In the genomic region with DNA sequence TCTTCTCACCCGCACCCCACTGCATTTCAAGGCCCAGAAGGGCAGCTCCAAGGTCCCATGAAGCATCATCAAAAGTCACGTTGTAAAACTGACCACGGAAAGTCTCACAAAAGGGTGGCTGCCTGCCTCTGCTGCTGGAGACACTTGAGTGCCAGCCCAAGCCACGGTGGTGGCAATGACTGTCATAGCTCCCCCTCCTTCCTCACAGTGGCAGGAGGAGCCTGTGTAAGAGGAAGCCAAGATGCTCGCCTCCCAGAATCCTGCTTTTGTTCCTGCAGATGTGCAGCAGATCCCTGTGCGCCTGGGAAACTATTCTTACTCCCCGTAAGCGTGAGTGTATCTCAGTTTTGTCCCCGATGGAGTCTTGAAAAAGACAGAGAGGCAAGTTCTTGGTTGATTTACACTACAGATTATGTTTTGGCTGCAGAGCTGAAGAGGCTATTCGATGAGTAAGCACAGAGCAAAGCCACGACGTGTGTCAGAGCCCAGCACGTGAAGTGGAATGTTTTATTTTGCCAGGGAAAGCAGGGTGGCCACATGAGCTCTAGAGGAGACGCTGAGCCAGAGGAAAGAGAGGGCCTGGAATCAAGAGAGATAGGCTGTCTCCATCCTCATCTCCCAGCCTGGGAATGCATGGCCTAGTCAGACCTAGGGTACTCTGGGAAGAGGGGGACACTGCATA, we compare ENCODE assay signal across 19 mouse cellular contexts.
DNase-seq lines count a peak whose midpoint lies in the region; ATAC-seq and TF ChIP-seq lines count a peak whose summit lies in the region.
"Had no signal": no experiment of that assay in that cellular context is flagged by ENCODE, and none has a peak within 500 bp of the region (broad histone marks: within the 10 kb centered on the region; RNA-seq: fewer than 3 reads in every experiment).

No protein-coding gene starts in this region.

- H3K36me3 ChIP-seq in C2C12 (ENCODE audit: control insufficient read depth, insufficient read depth): peaks cover 29% of the 10 kb centered on the region
- H3K36me3 ChIP-seq: hindbrain, embryonic 15.5 days; kidney, embryonic 15.5 days had no signal

- H3K27me3 ChIP-seq in C2C12 (ENCODE audit: control insufficient read depth, insufficient read depth, insufficient read length): no peaks in the 10 kb centered on the region
- H3K27me3 ChIP-seq: hindbrain, embryonic 15.5 days; kidney, embryonic 15.5 days; limb, embryonic 13.5 days; neural tube, embryonic 13.5 days had no signal

- no peak overlapping the region for H3K4me3 ChIP-seq in C2C12 (ENCODE audit: insufficient read depth, poor library complexity, severe bottlenecking)
- H3K4me3 ChIP-seq: heart, embryonic 10.5 days; hindbrain, embryonic 15.5 days; kidney, embryonic 15.5 days; layer of hippocampus, adult 2 months; left cerebral cortex, adult 2 months; limb, embryonic 13.5 days; neural tube, embryonic 13.5 days had no signal

- DNase-seq in gastrocnemius, adult 18-20 months (ENCODE audit: low spot score): peak; percentile 15
- no peak for DNase-seq in gastrocnemius, postnatal 14 days
- DNase-seq in adrenal gland, adult 8-10 months: peak; percentile 57
- DNase-seq in heart, postnatal 14 days: no peak
- DNase-seq: cerebellum, postnatal 25 days; gastrocnemius, postnatal 36 days; thymus, adult 18-20 months had no signal

- intact Hi-C loops in gastrocnemius, postnatal 14 days (cut with DNase I; ENCODE audit: low total_unique reads): no loop called here
- intact Hi-C loops in heart, postnatal 14 days (cut with DNase I): no loop called here

- no peak for TF ChIP-seq CTCF in C2C12 (IDR thresholded peaks at IDR 0.05; ENCODE audit: control insufficient read depth, insufficient read depth, insufficient read length)

- H3K79me2 ChIP-seq in C2C12 (ENCODE audit: control insufficient read depth, insufficient read depth): peaks cover 13% of the 10 kb centered on the region

- H3ac ChIP-seq in C2C12 (ENCODE audit: control insufficient read depth, insufficient read length, low read depth): no peak overlapping the region

- H3K79me3 ChIP-seq in C2C12 (ENCODE audit: low read depth): no peaks in the 10 kb centered on the region

- ATAC-seq in granulocyte monocyte progenitor cell, adult 5-6 weeks (replicated peaks; ENCODE audit: poor library complexity, severe bottlenecking): 0 out of 2 replicates have a peak, but pooled peaks have one; percentile 27
- no peak for ATAC-seq in erythroblast, adult 5-6 weeks (replicated peaks; ENCODE audit: low FRiP score, poor library complexity, severe bottlenecking)
- ATAC-seq: forebrain, embryonic 16.5 days; intestine, embryonic 16.5 days had no signal

TF ChIP-seq in C2C12, 6 proteins besides CTCF, POLR2A, EP300 and RAD21:
- TF ChIP-seq CEBPB (IDR thresholded peaks at IDR 0.05; ENCODE audit: low read depth) (no peak), USF1 (IDR thresholded peaks at IDR 0.05; ENCODE audit: low read depth) (peak; percentile 25), MYOG (IDR thresholded peaks at IDR 0.05; ENCODE audit: control insufficient read depth, extremely low read depth, insufficient read length) (no peak)

Comparison
In these comparisons a context has a peak if more than half of its experiments do, and no peak if none do; other contexts are left out.
1. DNase-seq: peak in gastrocnemius, adult 18-20 months (single experiment) and adrenal gland, adult 8-10 months (single experiment); none in gastrocnemius, postnatal 14 days (single experiment) and heart, postnatal 14 days (0 of 2).